Mouse (Mus musculus): ENCODE data around the gene Cnksr2.

The Cnksr2 gene

GRCm38 (mm10) chrX:158043057-158043843 lies at the start of gene Cnksr2:
TSS of gene Cnksr2 (minus strand) at chrX:158043294.
- no peak for DNase-seq (ENCODE audit: low read depth)

- no peak for DNase-seq (ENCODE audit: low read depth)
Observed at GRCm38 (mm10) chrX:158043844-158044140, 698 bp upstream of the Cnksr2 start.

- no peak for DNase-seq (ENCODE audit: low read depth)
Observed at GRCm38 (mm10) chrX:158042255-158043056, 638 bp downstream of the Cnksr2 start.

GRCm38 (mm10) chrX:158041703-158042102 lies 1.4 kb downstream of the Cnksr2 start:
- DNase-seq (ENCODE audit: low read depth) = no peak

GRCm38 (mm10) chrX:157951698-157952097 lies 91.4 kb downstream of the Cnksr2 start:
- peak; percentile 0 for DNase-seq (ENCODE audit: low read depth)

- DNase-seq (ENCODE audit: low read depth) = no peak
Observed at GRCm38 (mm10) chrX:157949256-157949655, 93.8 kb downstream of the Cnksr2 start.

- no peak for DNase-seq (ENCODE audit: low read depth)
Observed at GRCm38 (mm10) chrX:157945121-157945520, 98.0 kb downstream of the Cnksr2 start.

GRCm38 (mm10) chrX:157936611-157937010 lies 106.5 kb downstream of the Cnksr2 start:
- no peak for DNase-seq (ENCODE audit: low read depth)

GRCm38 (mm10) chrX:157920093-157920492 lies 123.0 kb downstream of the Cnksr2 start:
- DNase-seq (ENCODE audit: low read depth) = no peak

GRCm38 (mm10) chrX:157829983-157830382 lies 213.1 kb downstream of the Cnksr2 start:
- no peak for DNase-seq (ENCODE audit: low read depth)

GRCm38 (mm10) chrX:157818921-157819260 lies 224.2 kb downstream of the Cnksr2 start:
- DNase-seq (ENCODE audit: low read depth) = no peak

- DNase-seq (ENCODE audit: low read depth) = no peak
Observed at GRCm38 (mm10) chrX:157818207-157818920, 224.7 kb downstream of the Cnksr2 start, which contains the start of gene Klhl34. TSS of gene Klhl34 (plus strand) at chrX:157818435.

GRCm38 (mm10) chrX:157817571-157818206 lies 225.4 kb downstream of the Cnksr2 start:
- DNase-seq (ENCODE audit: low read depth) = no peak

- DNase-seq (ENCODE audit: low read depth) = no peak
Observed at GRCm38 (mm10) chrX:157809721-157810120, 233.4 kb downstream of the Cnksr2 start.

- DNase-seq (ENCODE audit: low read depth) = no peak
Observed at GRCm38 (mm10) chrX:157801669-157802068, 241.4 kb downstream of the Cnksr2 start.
